Mouse (Mus musculus) splenic B cell, adult 2 months (primary cell): ENCODE measurements around the gene Eef1b2.
"Not testable (repeated sequence)": the region's sequence is repeated elsewhere in the genome, so short reads cannot be mapped to it uniquely, and the experiment has no call there.

Experiments
- DNase-seq: peaks from one replicate; pipeline ENCODE4 v3.0.0-alpha.2; 2011; ENCODE audit warnings: low read depth, low spot score
- H3K27me3 ChIP-seq: 2 replicates; pipeline ENCODE4 v1.6.1; 2012; ENCODE audit warnings: mild to moderate bottlenecking, low read length, moderate library complexity, mixed read lengths; ENCODE audit not compliant: control insufficient read depth, poor library complexity, insufficient read depth, severe bottlenecking
- H3K36me3 ChIP-seq: 2 replicates; pipeline ENCODE4 v1.6.1; 2012; ENCODE audit warnings: mild to moderate bottlenecking, low read length, moderate library complexity, mixed read lengths; ENCODE audit not compliant: control insufficient read depth, poor library complexity, insufficient read depth, severe bottlenecking

The Eef1b2 gene

DNA sequence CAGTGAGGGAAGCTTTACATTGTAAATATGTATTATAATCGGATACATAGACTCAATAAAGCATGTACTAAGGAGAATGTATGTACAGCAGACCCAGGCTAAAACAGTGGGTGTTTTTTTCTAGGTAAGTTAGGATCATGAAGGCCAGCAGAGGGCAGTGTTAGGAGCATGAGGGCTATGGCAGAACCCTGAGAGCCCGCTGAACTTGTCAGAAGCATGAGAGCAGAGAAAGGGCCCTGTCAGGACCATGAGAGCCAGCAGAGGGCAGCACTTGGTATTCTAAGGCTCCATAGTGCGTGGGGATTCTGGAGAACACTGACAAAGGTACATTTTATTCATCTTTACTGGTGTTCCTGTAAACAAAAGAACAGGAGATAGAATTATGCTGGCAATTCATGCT lies 4.4 kb downstream of the Eef1b2 start:
- DNase-seq, result peak; percentile 98
- peaks cover 5% of the 10 kb centered on the region; the same call in 1 of the 2 replicates for H3K36me3 ChIP-seq
- H3K27me3 ChIP-seq, result no peaks in the 10 kb centered on the region

DNA sequence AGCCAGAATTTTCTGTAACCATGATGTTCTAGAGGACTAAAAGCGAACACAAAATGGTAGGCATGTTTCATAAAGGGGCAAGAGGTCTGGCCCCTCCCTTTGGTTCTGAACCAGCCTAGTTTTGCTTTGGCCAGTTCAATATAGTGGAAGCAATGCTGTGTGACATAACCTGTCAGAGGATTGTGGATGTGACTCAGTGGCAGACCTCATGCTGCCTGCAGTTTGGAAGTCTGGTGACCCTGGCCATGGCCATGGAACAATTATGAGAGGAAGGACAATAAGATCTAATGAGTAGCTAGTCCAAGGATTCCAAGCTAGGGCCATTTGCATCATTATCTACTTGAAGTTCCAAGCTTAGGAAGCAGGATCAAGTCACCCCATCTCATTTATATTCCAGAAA lies 4.9 kb downstream of the Eef1b2 start:
- Histone ChIP-seq H3K36me3 (peaks cover 5% of the 10 kb centered on the region; the same call in 1 of the 2 replicates), H3K27me3 (no peaks in the 10 kb centered on the region)
- peak; percentile 8 for DNase-seq

DNA sequence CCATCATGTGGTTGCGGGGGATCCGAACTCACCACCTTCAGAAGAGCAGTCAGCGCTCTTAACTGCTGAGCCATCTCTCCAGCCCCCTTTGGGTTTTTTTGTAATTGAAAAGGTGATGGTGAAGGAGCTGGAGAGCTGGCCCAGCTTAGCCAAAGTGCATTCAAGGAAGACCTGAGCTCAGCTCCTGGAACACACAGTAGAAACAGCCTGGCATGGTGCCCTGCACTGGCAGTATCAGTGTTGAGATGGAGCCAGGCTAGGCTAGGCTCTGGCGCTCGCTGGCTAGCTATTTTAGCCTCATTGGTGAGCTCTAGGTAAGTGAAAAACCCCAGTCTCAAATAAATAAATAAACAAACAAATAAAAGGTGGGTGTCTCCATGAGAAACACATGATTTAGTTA lies 5.6 kb downstream of the Eef1b2 start:
- DNase-seq, result no peak
- peaks cover 5% of the 10 kb centered on the region; the same call in 1 of the 2 replicates for H3K36me3 ChIP-seq
- no peaks in the 10 kb centered on the region for H3K27me3 ChIP-seq

DNA sequence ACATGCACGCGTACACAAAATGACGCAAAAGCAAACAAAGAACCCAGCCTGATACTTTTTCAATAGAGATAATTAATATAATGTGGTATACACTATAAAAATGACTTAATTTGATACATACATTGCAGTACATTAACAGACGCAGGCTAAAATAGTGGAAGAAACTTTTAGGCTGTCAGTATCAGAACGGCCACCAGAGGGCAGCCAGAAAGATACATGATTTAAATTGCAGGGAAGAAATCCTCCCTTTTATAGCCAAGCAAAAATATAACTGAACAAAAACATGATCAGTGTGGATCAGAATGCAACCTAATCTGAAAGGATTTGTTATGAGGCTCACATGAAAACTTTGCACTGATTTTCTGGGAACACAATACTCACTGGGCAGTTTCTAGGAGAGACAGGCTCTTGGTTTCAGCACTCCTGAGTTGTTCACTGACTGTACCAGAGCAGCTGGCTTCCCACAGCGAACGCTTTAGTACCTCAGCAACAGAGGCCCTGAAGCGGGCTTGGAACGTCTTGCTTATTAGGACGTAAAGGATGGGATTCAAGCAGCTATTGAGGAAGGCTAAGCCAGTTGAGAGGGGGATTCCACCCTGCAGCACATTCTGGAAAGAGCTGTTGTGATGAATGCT lies 6.1 kb downstream of the Eef1b2 start:
- Histone ChIP-seq H3K27me3 (no peaks in the 10 kb centered on the region), H3K36me3 (peaks cover 5% of the 10 kb centered on the region; the same call in 1 of the 2 replicates)
- DNase-seq, result peak; percentile 62

DNA sequence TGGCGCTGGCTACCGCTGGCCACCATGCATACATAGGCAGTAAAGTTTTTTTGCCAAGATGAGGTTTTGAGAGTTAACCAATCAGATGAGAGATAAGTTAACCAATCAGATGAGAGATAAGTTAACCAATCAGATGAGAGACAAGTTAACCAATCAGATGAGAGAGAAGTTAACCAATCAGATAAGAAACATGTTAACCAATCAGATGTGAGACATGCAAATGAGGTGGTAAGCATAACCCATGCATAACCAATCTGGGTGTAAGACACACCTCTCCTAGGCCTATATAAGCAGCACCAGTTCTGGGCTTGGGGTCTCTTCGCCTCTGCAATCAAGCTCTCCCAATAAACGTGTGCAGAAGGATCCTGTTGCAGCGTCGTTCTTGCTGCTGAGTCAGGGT lies 8.8 kb downstream of the Eef1b2 start:
- H3K27me3 ChIP-seq, DNase-seq, H3K36me3 ChIP-seq: not testable (repeated sequence)

DNA sequence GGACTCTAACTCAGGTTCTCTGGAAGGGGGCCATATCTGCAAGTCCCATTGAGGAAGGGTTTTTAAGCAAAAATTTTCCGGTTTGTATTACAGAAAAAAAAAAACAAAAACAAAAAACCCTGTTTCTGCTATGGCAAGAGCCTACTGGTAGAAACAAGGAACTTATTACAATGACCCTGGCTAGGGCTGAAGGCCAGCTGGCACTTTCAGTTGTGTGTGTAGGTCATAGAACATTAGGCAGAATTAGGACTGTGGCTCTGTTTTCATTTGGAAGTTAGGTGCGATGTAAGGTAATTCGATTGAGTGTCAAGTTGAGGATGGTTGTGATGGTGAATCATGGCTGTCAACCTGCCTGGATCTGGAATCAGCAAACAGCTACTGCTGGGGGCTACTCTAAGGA lies 11.9 kb downstream of the Eef1b2 start:
- H3K36me3 ChIP-seq, result no peaks in the 10 kb centered on the region
- no peak for DNase-seq
- H3K27me3 ChIP-seq, result no peaks in the 10 kb centered on the region

DNA sequence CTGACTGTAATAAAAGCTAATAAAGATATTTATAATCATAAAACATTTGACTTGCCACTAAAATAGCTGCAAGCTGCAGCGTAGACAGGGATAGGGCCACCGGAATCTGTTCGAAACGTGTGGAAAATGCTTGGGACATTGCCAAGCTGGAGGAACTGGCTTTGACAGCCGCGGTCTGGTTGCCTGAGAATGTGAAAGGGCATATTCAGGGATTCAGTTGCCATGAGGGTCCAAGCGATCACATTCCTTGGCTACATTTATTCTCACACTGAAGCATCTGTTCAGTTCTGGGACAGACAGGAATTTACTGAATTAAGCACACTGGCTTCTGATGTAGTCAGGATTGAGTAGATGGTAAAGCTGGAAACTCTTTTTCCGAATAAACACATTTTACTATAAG lies 14.2 kb downstream of the Eef1b2 start:
- no peak for DNase-seq
- no peaks in the 10 kb centered on the region for H3K36me3 ChIP-seq
- no peaks in the 10 kb centered on the region for H3K27me3 ChIP-seq

DNA sequence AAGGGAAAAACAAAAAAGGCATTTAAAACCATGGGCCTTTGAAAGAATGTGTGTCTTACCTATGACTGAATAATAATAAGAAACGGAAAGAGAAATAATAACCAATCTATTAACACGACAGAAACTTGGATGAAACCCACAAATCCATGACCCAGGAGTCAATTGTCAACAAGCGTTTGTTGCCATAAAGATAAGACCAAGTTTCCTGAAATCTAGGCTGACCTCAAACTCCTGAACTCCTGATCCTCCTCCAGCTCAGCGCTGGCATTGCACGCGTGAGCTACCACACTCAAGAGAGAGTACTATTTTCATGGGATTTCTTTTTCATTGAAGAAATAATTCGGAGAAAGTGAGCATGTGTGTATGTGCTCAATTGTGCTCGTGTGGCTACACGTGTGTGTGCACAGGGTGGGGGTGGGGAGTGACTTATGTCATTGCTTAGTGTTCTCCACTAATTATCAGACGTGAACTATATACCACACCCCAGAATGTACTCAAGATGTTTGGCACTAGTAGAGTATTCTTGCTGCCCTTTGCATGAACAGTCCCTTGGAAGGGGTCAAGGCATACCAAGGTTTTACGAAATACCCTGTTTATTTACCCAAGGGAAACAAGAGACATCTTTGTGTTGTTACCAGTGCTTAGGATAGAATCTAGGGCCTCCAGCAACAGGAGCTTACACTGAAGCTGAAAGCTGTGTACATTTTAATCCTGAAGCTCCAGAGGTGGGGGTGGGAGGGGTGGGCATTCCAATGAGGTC lies 15.9 kb downstream of the Eef1b2 start:
- Histone ChIP-seq H3K27me3 (no peaks in the 10 kb centered on the region), H3K36me3 (no peaks in the 10 kb centered on the region)
- DNase-seq, result no peak

DNA sequence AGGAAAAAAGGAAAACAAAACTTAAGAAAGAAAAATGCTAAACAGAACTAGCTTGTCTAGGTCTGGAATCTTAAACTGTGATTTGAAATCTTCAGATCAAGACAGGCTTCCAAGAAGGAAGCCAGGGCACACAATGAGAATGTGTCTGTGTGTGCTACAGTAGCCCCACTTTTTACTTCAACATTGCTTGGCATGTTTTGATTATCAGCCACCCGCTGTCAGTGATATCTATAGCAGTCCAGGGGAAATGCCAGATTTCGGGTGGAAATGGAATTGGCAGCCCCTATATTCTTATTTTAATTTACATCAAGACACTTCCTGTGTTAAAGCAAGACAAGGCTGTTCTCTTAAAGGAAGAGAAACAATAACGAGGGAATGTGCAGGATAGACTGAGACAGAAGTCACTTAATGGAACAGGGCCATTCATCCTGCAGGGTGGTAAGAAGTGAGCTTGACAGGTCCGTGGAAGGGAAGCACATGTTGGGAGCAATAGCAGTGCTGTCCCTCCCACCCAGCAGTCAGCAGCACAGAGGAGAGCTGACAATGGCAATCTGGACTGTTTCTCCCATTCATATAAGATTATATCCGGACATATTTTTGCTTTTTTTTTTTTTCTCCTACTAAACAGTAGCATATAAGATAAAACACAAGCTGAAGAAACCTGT lies 19.4 kb downstream of the Eef1b2 start:
- Histone ChIP-seq H3K27me3 (no peaks in the 10 kb centered on the region), H3K36me3 (no peaks in the 10 kb centered on the region)
- DNase-seq, result no peak

DNA sequence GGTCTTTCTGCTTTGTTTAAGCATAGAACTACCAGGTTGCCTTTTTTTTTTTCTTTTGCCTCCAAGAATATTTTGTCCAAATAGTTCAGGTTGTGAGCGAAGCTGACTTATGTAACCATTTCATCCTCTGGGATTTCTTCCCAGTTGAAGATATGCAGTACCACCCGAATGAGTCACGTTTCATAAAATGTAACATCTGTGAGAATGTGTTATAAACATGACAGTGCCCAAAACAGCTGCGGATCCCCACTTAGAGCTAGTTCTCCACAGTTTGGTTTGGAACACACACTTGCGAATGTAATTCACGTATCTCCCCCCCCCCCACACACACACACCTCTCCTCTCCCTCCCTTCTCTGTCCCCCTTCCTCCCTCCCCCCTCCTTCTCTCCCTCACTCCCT lies 22.8 kb downstream of the Eef1b2 start:
- Histone ChIP-seq H3K27me3 (no peaks in the 10 kb centered on the region), H3K36me3 (no peaks in the 10 kb centered on the region)
- DNase-seq, result no peak

DNA sequence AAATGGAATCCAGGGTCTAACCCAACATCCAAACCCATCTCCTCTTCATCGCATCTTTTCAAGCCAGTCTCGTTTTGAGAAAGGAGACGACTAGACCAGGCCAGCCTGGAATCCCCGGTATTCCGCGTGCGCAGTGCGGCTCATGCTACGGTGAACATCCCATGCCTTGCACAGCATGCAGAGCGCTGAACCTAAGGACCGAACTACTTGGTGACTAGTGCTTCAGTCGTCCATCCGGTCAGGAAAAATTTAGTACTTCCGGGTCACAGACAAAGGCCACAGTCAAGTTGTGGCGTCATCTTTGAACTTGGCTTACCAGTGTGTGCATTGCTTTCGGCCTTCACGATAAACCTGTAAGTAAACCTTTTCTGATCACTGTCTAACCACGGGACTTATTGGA lies 23.7 kb downstream of the Eef1b2 start:
- no peak for DNase-seq
- H3K36me3 ChIP-seq, result no peaks in the 10 kb centered on the region
- no peaks in the 10 kb centered on the region for H3K27me3 ChIP-seq

DNA sequence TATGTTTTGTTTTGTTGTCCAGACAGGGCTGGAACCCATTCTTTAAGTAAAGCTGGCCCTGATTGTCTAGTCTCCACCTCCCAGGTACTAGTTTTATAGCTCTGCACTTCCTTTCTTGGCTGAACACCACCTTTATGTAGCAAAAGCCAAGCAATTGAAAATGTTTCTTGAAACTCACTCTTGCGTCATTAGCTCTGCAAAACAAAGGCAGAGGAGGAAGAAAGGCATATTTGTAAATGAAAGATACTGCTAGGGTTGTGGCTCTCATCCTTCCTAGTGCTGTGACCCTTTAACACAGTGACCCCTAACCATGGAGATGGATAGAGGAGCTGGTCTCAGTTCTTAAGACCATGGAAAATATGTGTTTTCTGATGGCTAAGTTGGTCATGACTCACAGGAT lies 25.0 kb downstream of the Eef1b2 start:
- no peak for DNase-seq
- H3K36me3 ChIP-seq, result no peaks in the 10 kb centered on the region
- no peaks in the 10 kb centered on the region for H3K27me3 ChIP-seq

DNA sequence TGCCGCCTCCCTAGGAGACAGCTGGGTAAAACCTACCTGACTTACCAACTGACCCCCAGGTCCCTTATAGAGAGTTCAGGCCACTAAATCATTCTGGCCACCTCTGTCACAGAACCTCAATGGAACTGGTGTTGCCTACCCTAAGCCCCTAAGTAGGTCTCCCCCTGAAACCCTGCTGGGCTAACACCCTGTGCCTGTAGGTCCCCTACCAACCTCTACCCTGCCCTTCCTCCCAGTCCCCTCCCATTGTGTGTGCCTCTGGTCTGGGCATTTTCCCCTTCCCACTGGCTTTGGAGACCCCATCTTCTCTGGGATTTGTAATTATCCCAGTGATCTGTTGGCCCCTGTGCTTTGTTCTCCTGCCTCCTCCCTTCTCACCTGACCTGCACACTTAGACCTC lies 26.8 kb downstream of the Eef1b2 start:
- Histone ChIP-seq H3K36me3 (no peaks in the 10 kb centered on the region), H3K27me3 (no peaks in the 10 kb centered on the region)
- DNase-seq, result no peak

DNA sequence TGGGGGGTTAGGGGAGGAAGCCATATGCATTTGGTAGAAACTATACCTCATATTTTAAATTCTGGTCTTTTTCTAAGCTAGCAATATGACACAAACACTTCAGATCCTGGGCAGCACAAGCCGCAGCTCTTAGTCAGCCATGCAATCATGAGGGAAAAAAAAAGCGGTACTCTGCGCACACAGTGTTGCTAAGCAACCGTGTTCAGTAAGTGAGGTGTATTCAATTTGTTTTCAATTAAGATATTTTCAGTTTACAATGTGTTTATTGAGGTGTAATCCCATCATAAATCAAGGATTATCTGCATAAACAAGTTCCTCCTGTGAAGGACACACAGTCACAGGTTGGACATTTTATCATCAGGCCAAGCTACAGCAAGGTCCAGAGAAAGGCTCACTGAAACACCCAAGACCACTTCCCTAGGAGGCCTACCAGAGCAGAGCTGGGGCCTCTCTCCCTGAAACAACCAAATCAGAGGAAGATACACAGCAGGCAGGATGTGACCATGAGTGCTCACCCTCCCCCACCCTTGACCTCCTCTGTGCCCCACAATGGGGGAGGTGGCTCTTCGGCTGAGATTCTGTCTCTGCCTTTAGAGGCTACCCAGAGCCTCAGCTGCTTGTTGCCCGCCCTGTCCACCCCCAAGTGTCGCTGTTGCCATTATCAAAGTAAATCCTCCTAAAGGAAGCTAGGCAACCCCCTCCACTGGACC lies 27.5 kb downstream of the Eef1b2 start:
- DNase-seq, result no peak
- Histone ChIP-seq H3K27me3 (no peaks in the 10 kb centered on the region), H3K36me3 (no peaks in the 10 kb centered on the region)
